Comparison of ENCODE assay signal across 12 mouse cellular contexts in the genomic region with DNA sequence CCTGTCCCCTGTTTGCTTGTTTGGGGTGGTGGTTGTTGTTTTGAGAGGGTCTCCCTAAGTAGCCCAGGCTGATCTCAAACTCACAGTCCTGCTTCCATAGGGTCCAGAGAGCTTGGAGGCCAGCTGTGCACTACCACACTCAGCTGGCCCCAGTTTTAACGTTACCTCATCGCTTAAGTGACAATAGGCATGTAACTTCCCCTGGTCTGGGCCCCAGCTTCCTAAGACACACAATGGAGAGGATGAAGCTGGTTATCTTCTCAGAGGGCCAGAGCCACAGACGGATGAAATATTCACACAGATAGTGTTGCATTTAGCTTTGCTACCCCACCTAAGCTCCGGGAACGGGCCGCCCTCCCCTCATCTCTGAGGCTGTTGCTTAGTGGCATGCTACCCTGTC. TPM values are rescaled to one million over a fixed set of nuclear protein-coding genes. Genes with fewer than 3 reads are reported as not detected.
DNase-seq lines count a peak whose midpoint lies in the region; ATAC-seq and TF ChIP-seq lines count a peak whose summit lies in the region.
"Had no signal": no experiment of that assay in that cellular context is flagged by ENCODE, and none has a peak within 500 bp of the region (broad histone marks: within the 10 kb centered on the region; RNA-seq: fewer than 3 reads in every experiment).

No protein-coding gene starts in this region.

- no peak for DNase-seq in gastrocnemius, adult 2 months
- DNase-seq in gastrocnemius, adult 18-20 months (ENCODE audit: low spot score): no peak
- no peak for DNase-seq in liver, embryonic 14.5 days (ENCODE audit: low read depth in 3 of 3, low spot score in 3 of 3)
- no peak for DNase-seq in testis, postnatal 10 days (ENCODE audit: low spot score)
- no peak for DNase-seq in embryo, embryonic 10 days (ENCODE audit: low spot score)
- DNase-seq in urinary bladder, postnatal 4 days (ENCODE audit: low spot score in 2 of 2): no peak
- DNase-seq: adrenal gland, postnatal 10 days; cerebellum, postnatal 36 days; layer of hippocampus, adult 9-11 months had no signal

- no peaks in the 10 kb centered on the region for H3K9me3 ChIP-seq in megakaryocyte, embryonic 14.5 days
- H3K9me3 ChIP-seq in liver, embryonic 14.5 days (ENCODE audit: control insufficient read depth, low read length): no peaks in the 10 kb centered on the region

- peaks cover 83% of the 10 kb centered on the region for H3K4me1 ChIP-seq in megakaryocyte, embryonic 14.5 days
- peaks cover 4 to 20% of the 10 kb centered on the region in 2 experiments; a peak in 3 of 4 replicates for H3K4me1 ChIP-seq in liver, embryonic 14.5 days (replicated peaks; ENCODE audit: control insufficient read depth in 2 of 2, insufficient read depth in 2 of 2, low read length in 1 of 2)

- TF ChIP-seq EP300 in liver, embryonic 14.5 days (IDR thresholded peaks at IDR 0.05; ENCODE audit: low read depth): no peak

- WGBS in liver, embryonic 14.5 days (ENCODE audit: insufficient replicate concordance): 12% methylated on average over 6 of the region's 6 CpGs

- H3K27me3 ChIP-seq in megakaryocyte, embryonic 14.5 days (replicated peaks): peaks cover 31% of the 10 kb centered on the region
- peaks cover 23% of the 10 kb centered on the region for H3K27me3 ChIP-seq in liver, embryonic 14.5 days (ENCODE audit: control insufficient read depth, insufficient read depth, low read length)

- no peak for ATAC-seq in megakaryocyte, adult 5-6 weeks (ENCODE audit: poor library complexity, severe bottlenecking)
- ATAC-seq in liver, embryonic 14.5 days (ENCODE audit: insufficient read depth): peak; percentile 30; the same call in 1 of the 2 replicates

- H3K9ac ChIP-seq in liver, embryonic 14.5 days (replicated peaks): no peak overlapping the region

- peaks cover 19% of the 10 kb centered on the region for H3K36me3 ChIP-seq in megakaryocyte, embryonic 14.5 days (replicated peaks; ENCODE audit: low read length)
- no peaks in the 10 kb centered on the region for H3K36me3 ChIP-seq in liver, embryonic 14.5 days (replicated peaks; ENCODE audit: control insufficient read depth, insufficient read depth, low read depth)

- H3K4me3 ChIP-seq in gastrocnemius, adult 2 months: peak overlapping the region; percentile 98
- H3K4me3 ChIP-seq in megakaryocyte, embryonic 14.5 days (replicated peaks): peak overlapping the region; percentile 77
- H3K4me3 ChIP-seq in liver, embryonic 14.5 days (ENCODE audit: insufficient read depth in 1 of 2, low read depth in 2 of 2, low read length in 2 of 2): no peak overlapping the region
- H3K4me3 ChIP-seq: erythroblast, embryonic 14.5 days had no signal

- no peak overlapping the region for H3K4me2 ChIP-seq in liver, embryonic 14.5 days (ENCODE audit: low read depth)

- TF ChIP-seq CTCF in gastrocnemius, adult 2 months (IDR thresholded peaks at IDR 0.05): no peak
- no peak for TF ChIP-seq CTCF in liver, embryonic 14.5 days (IDR thresholded peaks at IDR 0.05; ENCODE audit: low read depth)

- peak overlapping the region; percentile 99 for H3K27ac ChIP-seq in gastrocnemius, adult 2 months
- no peak overlapping the region for H3K27ac ChIP-seq in liver, embryonic 14.5 days

- intact Hi-C loops in gastrocnemius, adult 2 months (cut with DNase I): no loop called here

RNA-seq across cellular contexts. Expression of a gene that starts 4.9 kb away (rescaled TPM):
- 100 to 1,000 TPM; 133 to 149 TPM for total RNA-seq in gastrocnemius, adult 2 months (2021)
- total RNA-seq in gastrocnemius, adult 18-20 months (2021): 100 to 1,000 TPM; 128 to 153 TPM
- polyA plus RNA-seq in megakaryocyte, embryonic 14.5 days (2012; ENCODE audit: insufficient read depth, low replicate concordance): 24.1 and 43.9 TPM in 2 replicates
- not detected in 2 replicates for total RNA-seq in megakaryocyte, adult 5-6 weeks (2015)
- total RNA-seq in megakaryocyte, adult 5-6 weeks (2017): 0.15 TPM in 1 of 2 replicates, not detected in the other
- polyA plus RNA-seq in liver, embryonic 14.5 days (2012; rRNA removed): 5.0 and 7.0 TPM in 2 replicates
- polyA plus RNA-seq in liver, embryonic 14.5 days (2014; fragmentation: Nextera tagmentation; extraction: Ambion mirVana): 8.1 and 8.7 TPM in 2 replicates

RNA-seq across cellular contexts. Expression of a gene that starts 26.4 kb away (rescaled TPM):
- 10 to 100 TPM; 40.6 to 44.2 TPM for total RNA-seq in gastrocnemius, adult 2 months (2021)
- 10 to 100 TPM; 38.1 to 48.6 TPM for total RNA-seq in gastrocnemius, adult 18-20 months (2021)
- polyA plus RNA-seq in megakaryocyte, embryonic 14.5 days (2012; ENCODE audit: insufficient read depth, low replicate concordance): 63.3 and 82.6 TPM in 2 replicates
- 61.5 and 79.5 TPM in 2 replicates for total RNA-seq in megakaryocyte, adult 5-6 weeks (2015)
- total RNA-seq in megakaryocyte, adult 5-6 weeks (2017): 103 and 184 TPM in 2 replicates
- polyA plus RNA-seq in liver, embryonic 14.5 days (2012; rRNA removed): 15.0 and 17.7 TPM in 2 replicates
- 27.2 and 27.4 TPM in 2 replicates for polyA plus RNA-seq in liver, embryonic 14.5 days (2014; fragmentation: Nextera tagmentation; extraction: Ambion mirVana)

RNA-seq across cellular contexts. Expression of a gene that starts 43.5 kb away (rescaled TPM):
- 10 to 100 TPM; 59.6 to 65.2 TPM for total RNA-seq in gastrocnemius, adult 2 months (2021)
- 10 to 100 TPM; 57.0 to 74.4 TPM for total RNA-seq in gastrocnemius, adult 18-20 months (2021)
- 90.5 and 153 TPM in 2 replicates for polyA plus RNA-seq in megakaryocyte, embryonic 14.5 days (2012; ENCODE audit: insufficient read depth, low replicate concordance)
- 40.2 and 42.9 TPM in 2 replicates for total RNA-seq in megakaryocyte, adult 5-6 weeks (2015)
- 35.2 and 46.1 TPM in 2 replicates for total RNA-seq in megakaryocyte, adult 5-6 weeks (2017)
- 28.3 and 29.5 TPM in 2 replicates for polyA plus RNA-seq in liver, embryonic 14.5 days (2012; rRNA removed)
- polyA plus RNA-seq in liver, embryonic 14.5 days (2014; fragmentation: Nextera tagmentation; extraction: Ambion mirVana): 37.8 and 40.3 TPM in 2 replicates

Comparison
In these comparisons a context has a peak if more than half of its experiments do, and no peak if none do; other contexts are left out.
1. H3K4me3 ChIP-seq: peak in gastrocnemius, adult 2 months (single experiment) and megakaryocyte, embryonic 14.5 days (single experiment); none in liver, embryonic 14.5 days (0 of 2).
2. RNA of a gene that starts 4.9 kb away (total RNA-seq): 128 to 153 TPM in gastrocnemius, adult 18-20 months and 133 to 149 TPM in gastrocnemius, adult 2 months; 0.15 TPM in megakaryocyte, adult 5-6 weeks; every median in the first group is over 100 times any median in the second.